Mouse (Mus musculus): ENCODE data around the gene Msmb.
"Not testable (repeated sequence)": the region's sequence is repeated elsewhere in the genome, so short reads cannot be mapped to it uniquely, and the experiment has no call there.

Msmb gene

DNA sequence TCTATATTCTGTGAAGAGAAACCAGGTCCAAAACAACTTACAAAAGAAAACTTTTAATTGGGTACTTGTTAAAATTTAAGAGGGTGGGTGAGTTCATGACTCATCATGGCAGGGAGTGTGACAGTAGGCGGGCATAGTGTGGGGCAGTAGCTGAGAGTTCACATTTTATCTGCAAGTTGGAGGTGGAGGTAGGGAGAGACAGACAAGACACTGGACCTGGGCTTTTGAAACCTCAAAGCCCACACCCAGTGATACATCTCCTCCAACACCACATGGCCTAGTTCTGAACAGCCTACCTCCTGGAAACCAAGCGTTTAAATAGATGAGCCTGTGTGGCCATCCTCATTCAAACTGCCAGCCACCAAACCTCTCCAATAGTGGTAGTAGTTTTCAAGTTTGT is 33.5 kb downstream of the Msmb start:
- no peak for DNase-seq (ENCODE audit: low spot score in 2 of 2)

DNA sequence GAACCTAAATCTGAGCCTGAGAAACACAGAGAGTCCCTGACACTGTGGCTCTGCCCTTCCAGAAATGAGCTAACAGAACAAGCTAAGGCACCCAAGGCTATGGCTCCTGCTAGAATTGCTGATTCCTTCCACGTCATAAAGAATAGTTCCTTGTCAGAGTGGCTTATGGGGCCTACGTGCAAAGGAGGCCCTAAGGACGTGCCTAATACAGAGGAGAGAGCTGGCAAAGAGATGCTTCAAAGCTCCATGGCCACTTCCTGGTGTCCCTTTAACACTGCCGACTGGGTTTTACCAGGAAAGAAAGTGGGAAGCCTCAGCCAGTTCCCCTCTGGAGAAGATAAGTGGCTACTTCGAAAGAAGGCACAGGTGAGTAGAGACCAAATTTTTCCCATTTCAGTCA is 34.8 kb downstream of the Msmb start:
- not testable (repeated sequence) for DNase-seq (ENCODE audit: low spot score in 2 of 2)

DNA sequence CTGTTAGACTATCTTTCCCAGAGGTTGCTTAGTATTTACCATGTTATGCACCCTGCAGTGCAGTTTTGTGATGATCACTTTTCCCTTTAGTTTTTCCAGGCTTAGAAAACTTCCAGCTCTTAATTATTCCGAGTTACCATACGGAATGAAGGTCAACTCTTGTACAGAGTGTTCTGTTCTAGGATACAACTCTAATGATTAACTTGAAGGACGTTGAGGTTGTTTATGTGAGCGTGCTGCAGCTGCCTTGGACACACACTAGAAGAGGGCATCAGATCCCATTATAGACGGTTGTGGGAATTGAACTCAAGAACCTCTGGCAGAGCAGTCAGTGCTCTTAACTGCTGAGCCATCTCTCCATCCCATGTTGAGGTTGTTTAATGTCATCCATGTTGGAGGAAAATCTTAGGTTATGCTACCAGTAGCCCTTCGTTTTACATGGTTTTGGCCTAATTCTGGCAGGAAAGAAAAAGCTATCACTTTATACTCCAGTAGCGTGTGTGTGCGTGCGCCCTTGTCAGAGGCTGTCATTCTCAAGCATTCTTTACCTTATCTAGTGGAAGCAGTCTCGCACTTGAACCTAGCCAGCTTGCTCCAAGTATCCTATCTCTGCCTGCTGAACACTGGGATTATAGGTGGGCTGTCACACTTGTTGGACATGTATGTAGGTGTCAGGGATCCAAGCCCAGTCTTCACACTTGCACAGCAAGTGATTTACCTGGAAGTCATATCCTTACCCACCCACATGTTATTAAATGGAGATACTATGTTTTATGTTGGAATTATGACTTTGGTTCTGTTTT is 37.8 kb downstream of the Msmb start:
- no peak for DNase-seq (ENCODE audit: low spot score in 2 of 2)

DNA sequence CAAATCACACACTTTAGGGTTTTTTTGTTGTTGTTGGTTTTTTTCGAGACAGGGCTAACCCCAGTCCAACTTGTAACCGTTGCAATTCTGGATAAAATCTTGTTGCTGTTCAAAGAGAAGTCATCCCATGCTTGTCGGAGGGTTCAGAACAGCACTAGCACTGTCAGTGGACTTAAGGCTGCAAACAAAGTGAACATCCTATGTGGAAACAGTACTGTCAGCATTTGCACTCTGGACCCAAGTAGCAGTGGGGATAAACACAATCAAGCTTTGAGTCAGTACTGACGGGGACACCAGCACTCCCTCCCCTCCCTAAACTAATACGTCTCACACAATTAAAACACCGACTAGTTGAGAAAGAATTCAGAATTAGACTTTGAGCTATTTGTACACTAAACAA is 39.0 kb downstream of the Msmb start:
- no peak for DNase-seq (ENCODE audit: low spot score in 2 of 2)

DNA sequence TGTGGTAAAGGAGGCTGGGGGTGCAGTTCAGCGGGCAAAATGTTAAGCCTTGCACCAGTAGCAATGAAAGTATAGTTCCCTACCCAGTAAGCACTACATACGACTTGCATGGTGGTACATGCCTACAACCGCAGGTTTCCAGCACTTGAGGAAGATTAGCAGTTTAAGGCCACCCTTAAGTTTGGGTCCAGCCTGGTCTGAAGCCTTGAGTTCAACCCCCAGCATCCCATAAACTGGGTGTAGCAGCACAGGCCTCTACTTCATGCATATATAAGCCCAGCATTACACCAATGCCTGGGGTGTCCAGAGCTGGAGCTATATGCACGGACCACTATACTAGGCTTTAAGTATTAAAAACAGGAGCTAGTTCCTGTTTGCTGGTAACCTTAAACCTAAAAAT is 42.0 kb downstream of the Msmb start:
- no peak for DNase-seq (ENCODE audit: low spot score in 2 of 2)

DNA sequence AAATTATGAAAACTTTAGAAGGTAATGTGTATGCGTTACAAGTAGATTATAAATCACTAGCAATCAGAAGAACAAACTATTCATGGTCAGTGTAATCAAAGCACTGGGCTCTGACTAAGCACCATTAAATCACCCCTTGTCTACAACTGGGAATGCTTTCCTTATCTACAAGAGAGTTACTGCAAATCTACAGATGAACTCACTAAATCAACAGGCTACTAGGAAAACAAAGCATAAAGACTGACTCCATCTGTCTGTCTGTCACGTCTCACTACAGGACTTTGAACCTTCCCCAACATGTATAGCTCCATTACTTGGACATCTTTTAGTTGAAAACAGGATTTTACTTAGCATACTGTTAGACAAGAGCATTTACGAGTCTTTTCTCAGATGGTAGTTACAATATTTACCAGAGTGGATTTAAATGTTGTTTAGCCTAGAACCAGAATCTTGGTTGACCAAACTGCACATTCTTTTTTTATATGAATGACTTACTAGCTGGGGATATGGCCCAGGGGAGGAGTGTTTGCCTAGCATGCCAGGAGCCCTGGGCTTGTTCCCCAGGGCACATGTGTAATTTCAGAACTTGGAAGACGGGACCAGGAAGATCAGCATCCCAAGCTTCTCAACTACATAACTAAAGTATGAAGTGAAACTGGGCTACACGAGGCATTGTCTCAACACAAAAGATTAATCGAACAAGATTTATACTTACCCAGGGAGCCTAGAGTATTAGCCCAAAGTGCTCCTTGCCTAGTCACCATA is 49.0 kb downstream of the Msmb start:
- no peak for DNase-seq (ENCODE audit: low spot score in 2 of 2)

DNA sequence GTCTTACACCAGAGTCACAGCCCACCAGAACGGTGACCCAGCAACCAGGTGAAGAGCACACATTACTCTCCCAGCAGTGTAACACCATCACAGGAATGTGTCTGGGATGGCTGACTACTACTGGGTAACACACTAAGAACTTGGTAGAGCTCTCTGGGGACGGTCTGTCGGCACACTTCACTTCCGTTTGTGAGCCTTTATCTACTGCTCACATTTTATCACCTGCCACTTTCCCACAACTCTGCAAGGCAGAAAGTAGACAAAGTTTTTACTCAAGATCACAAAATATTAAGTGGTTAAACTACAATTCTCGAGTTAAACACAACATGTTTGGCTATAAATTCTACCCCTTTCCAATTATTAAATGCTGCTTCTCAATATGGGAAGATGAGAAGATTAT is 50.1 kb downstream of the Msmb start:
- no peak for DNase-seq (ENCODE audit: low spot score in 2 of 2)

DNA sequence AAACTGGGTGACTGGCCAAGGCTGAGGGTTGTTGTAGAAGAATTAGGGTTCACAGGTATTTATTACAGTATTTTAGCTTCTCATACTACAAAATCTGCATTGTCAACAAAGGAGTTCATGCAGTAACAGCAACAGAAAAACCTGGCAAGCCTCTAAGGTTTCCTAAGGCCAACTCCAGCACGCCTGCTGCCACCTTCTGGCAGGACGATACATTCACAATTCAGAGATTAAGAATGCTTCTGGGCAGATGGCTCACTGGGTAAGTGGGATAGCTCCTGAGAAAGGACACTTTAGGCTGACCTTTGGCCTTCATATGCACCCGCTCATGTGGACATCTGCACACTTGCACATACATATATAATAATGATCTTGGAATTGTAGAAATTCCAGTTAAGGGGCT is 50.6 kb downstream of the Msmb start:
- DNase-seq (ENCODE audit: low spot score in 2 of 2): peak; percentile 30 to 40

DNA sequence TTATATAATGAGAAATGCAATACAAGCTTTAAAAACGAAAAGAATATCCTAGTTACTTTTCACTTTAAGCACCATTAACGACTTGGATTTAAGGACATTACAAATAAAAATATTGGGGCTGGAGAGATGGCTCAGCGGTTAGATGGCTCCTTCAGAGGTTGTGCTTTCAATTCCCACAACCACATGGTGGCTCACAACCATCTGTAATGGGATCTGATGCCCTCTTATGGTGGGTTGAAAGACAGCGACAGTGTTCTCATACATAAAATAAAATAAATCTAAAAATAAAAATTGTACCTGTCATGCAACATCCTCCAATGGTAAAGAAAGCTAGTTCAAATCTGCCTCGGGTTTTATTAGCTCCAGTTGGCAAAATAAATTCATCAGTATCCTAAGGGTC is 51.7 kb downstream of the Msmb start:
- DNase-seq (ENCODE audit: low spot score in 2 of 2): not testable (repeated sequence)

DNA sequence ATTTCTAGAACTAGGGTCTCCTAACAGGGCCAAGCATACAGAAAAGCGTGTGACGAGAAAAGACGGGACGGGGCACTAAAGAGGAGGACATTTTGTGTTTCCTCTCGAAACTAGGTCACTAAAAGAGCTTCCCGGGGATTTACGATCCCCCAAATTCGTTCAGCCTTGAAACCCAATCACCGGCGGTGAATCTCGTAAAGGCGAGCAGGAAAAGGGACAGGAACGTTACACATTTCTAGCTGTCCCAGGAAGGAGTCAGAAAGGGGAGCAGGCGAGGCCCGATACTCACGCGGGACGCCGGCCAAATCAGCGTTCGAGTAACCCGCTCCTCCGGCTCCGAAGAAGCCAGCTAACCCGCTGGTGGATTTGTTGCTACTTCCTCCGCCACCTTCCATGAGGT is 59.5 kb downstream of the Msmb start:
- DNase-seq (ENCODE audit: low spot score in 2 of 2): peak in 1 of 2 experiments; percentile 21

DNA sequence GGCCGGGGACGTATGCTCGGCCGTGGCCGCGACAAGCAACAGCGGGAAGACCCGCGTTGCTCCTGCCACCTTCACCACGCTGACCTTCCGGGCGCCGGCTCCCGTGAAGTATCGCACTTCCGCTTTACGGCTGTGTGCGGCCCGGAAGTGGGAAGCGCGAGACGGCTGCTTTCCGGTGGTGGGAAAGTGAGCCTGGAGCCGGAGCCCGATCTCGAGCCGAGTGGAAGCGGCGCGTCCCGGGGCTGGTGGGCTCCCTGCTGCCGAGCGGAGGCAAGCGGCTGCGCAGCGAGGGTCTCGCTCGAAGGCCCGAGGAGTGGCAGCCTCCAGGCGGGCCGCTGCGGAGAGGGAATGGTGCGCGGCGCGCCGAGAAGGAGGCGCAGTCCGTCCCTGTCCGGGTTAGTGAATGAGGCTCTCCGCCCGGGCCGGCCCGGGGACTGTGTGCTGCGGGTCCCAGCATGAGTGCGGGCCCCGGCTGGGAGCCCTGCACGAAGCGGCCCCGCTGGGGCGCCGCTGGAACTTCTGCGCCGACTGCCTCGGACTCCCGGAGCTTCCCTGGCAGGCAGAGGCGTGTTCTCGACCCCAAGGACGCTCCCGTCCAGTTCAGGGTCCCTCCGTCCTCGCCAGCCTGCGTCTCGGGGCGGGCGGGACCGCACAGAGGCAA is 60.1 kb downstream of the Msmb start, which contains the start of the genes Timm23 and Parg:
TSS of gene Timm23 (minus strand) at position 108 of the 661 bp plus-strand sequence.
TSS of gene Parg (plus strand) at position 159 of the 661 bp plus-strand sequence.
- DNase-seq (ENCODE audit: low spot score in 2 of 2): peak; percentile 75 to 83
